Mouse (Mus musculus) neural tube, embryonic 15.5 days (tissue): ENCODE results near the gene Duox2. TPM values are rescaled to one million over a fixed set of nuclear protein-coding genes. Genes with fewer than 3 reads are reported as not detected.
"Not testable (repeated sequence)": the region's sequence is repeated elsewhere in the genome, so short reads cannot be mapped to it uniquely, and the experiment has no call there.

Experiments used
- ATAC-seq: fragments of 200-750 bp; cut with Nextera tagmentation; 2 replicates; pipeline ENCODE4 v1.8.0; 2017; ENCODE audit warnings: mild to moderate bottlenecking, moderate TSS enrichment, moderate library complexity; ENCODE audit not compliant: low FRiP score
- H3K27ac ChIP-seq: fragments of 300-500 bp; sonication (generic); replicated peaks from 2 replicates; pipeline ENCODE4 v1.5.1; 2015; ENCODE audit warnings: mild to moderate bottlenecking, inconsistent platforms
- H3K27me3 ChIP-seq: fragments of 300-500 bp; sonication (generic); replicated peaks from 2 replicates; pipeline ENCODE4 v1.6.1; 2015; ENCODE audit warnings: inconsistent platforms
- H3K36me3 ChIP-seq: fragments of 300-500 bp; sonication (generic); 2 replicates; pipeline ENCODE4 v1.6.1; 2015; ENCODE audit warnings: inconsistent platforms
- H3K4me1 ChIP-seq: fragments of 300-500 bp; sonication (generic); 2 replicates; pipeline ENCODE4 v1.6.1; 2015; ENCODE audit warnings: inconsistent platforms
- H3K4me2 ChIP-seq: fragments of 300-500 bp; sonication (generic); 2 replicates; pipeline ENCODE4 v1.6.1; 2015; ENCODE audit warnings: inconsistent platforms, mild to moderate bottlenecking, moderate library complexity
- H3K4me3 ChIP-seq: fragments of 300-500 bp; sonication (generic); replicated peaks from 2 replicates; pipeline ENCODE4 v1.5.1; 2015; ENCODE audit warnings: mild to moderate bottlenecking, inconsistent platforms
- H3K9ac ChIP-seq: fragments of 300-500 bp; sonication (generic); replicated peaks from 2 replicates; pipeline ENCODE4 v1.6.1; 2015; ENCODE audit warnings: mild to moderate bottlenecking, inconsistent platforms
- H3K9me3 ChIP-seq: fragments of 300-500 bp; sonication (generic); replicated peaks from 2 replicates; pipeline ENCODE4 v1.6.1; 2016; ENCODE audit warnings: inconsistent platforms
- WGBS: fragments of 180-500 bp; shearing (Covaris S2); methylation state at CpG from one replicate; pipeline ENCODE4 v1.1.7; 2015; ENCODE audit warnings: mixed read lengths; 5-methylcytosine and 5-hydroxymethylcytosine counted together
- polyA plus RNA-seq: library from polyadenylated mRNA; unstranded; fragments of >200 nt; fragmentation: Nextera tagmentation; extraction: Ambion mirVana; gene quantifications from 2 replicates; pipeline ENCODE4 v1.2.1, GENCODE M21; 2015

The Duox2 gene
- polyA plus RNA-seq = 0.03 and 0.12 TPM in 2 replicates

- WGBS = 4% methylated on average over 13 of the region's 13 CpGs
- H3K4me3 ChIP-seq = peak within 1 kb of the TSS; percentile 23
- no peaks in the 10 kb centered on the region for H3K9me3 ChIP-seq
- no peak within 1 kb of the TSS for H3K27ac ChIP-seq
- no peak for ATAC-seq
- peaks cover 48% of the 10 kb centered on the region for H3K4me1 ChIP-seq
- no peaks in the 10 kb centered on the region for H3K36me3 ChIP-seq
- 0 out of 2 replicates have a peak within 1 kb of the TSS, but pooled peaks have one; percentile 11 for H3K9ac ChIP-seq
- peaks cover 94% of the 10 kb centered on the region for H3K27me3 ChIP-seq
- peak within 1 kb of the TSS; percentile 56 for H3K4me2 ChIP-seq
Measured at GRCm38 (mm10) chr2:122298096-122298499, at the start of gene Duox2. TSS of gene Duox2 (minus strand) at chr2:122298449.

- Histone ChIP-seq H3K9me3 (no peaks in the 10 kb centered on the region), H3K27ac (no peak overlapping the region), H3K9ac (no peak overlapping the region), H3K4me1 (peaks cover 37% of the 10 kb centered on the region), H3K4me3 (no peak overlapping the region), H3K36me3 (no peaks in the 10 kb centered on the region), H3K4me2 (no peak overlapping the region), H3K27me3 (no peaks in the 10 kb centered on the region)
- 87% methylated on average over 3 of the region's 3 CpGs for WGBS
- no peak for ATAC-seq
Measured at GRCm38 (mm10) chr2:122347257-122347656, 49.0 kb upstream of the Duox2 start.

GRCm38 (mm10) chr2:122346164-122346563 lies 47.9 kb upstream of the Duox2 start:
- not testable (repeated sequence) for H3K4me3 ChIP-seq, H3K36me3 ChIP-seq, ATAC-seq, H3K27ac ChIP-seq, H3K4me2 ChIP-seq, H3K9me3 ChIP-seq, H3K27me3 ChIP-seq, H3K9ac ChIP-seq
- H3K4me1 ChIP-seq = peaks cover 26% of the 10 kb centered on the region
- WGBS = 92% methylated on average over 6 of the region's 6 CpGs

GRCm38 (mm10) chr2:122345106-122345893 lies 47.1 kb upstream of the Duox2 start:
- Histone ChIP-seq H3K4me1 (peaks cover 21% of the 10 kb centered on the region), H3K9me3 (no peaks in the 10 kb centered on the region), H3K4me2 (no peak overlapping the region), H3K36me3 (no peaks in the 10 kb centered on the region), H3K4me3 (no peak overlapping the region), H3K27me3 (no peaks in the 10 kb centered on the region), H3K9ac (no peak overlapping the region), H3K27ac (no peak overlapping the region)
- 87% methylated on average over 6 of the region's 6 CpGs for WGBS
- ATAC-seq = no peak

GRCm38 (mm10) chr2:122337291-122337690 lies 39.0 kb upstream of the Duox2 start:
- no peaks in the 10 kb centered on the region for H3K9me3 ChIP-seq
- H3K36me3 ChIP-seq = no peaks in the 10 kb centered on the region
- no peaks in the 10 kb centered on the region for H3K4me1 ChIP-seq
- H3K9ac ChIP-seq = no peak overlapping the region
- H3K27ac ChIP-seq = no peak overlapping the region
- H3K4me3 ChIP-seq = peak overlapping the region; percentile 8; the same call in 1 of the 2 replicates
- H3K4me2 ChIP-seq = peak overlapping the region; percentile 32
- 57% methylated on average over 21 of the region's 21 CpGs for WGBS
- H3K27me3 ChIP-seq = no peaks in the 10 kb centered on the region
- peak; percentile 50; the same call in 1 of the 2 replicates for ATAC-seq

GRCm38 (mm10) chr2:122334170-122334569 lies 35.9 kb upstream of the Duox2 start:
- no peaks in the 10 kb centered on the region for H3K27me3 ChIP-seq
- no peaks in the 10 kb centered on the region for H3K9me3 ChIP-seq
- no peak overlapping the region for H3K27ac ChIP-seq
- no peak overlapping the region for H3K9ac ChIP-seq
- 72% methylated on average over 3 of the region's 3 CpGs for WGBS
- no peak overlapping the region for H3K4me2 ChIP-seq
- no peaks in the 10 kb centered on the region for H3K36me3 ChIP-seq
- no peak overlapping the region for H3K4me3 ChIP-seq
- no peak for ATAC-seq
- H3K4me1 ChIP-seq = no peaks in the 10 kb centered on the region

- H3K4me1 ChIP-seq = no peaks in the 10 kb centered on the region
- no peaks in the 10 kb centered on the region for H3K36me3 ChIP-seq
- no peak overlapping the region for H3K4me2 ChIP-seq
- no peak overlapping the region for H3K9ac ChIP-seq
- H3K4me3 ChIP-seq = no peak overlapping the region
- no peak for ATAC-seq
- H3K27ac ChIP-seq = no peak overlapping the region
- WGBS = 91% methylated on average over 3 of the region's 3 CpGs
- no peaks in the 10 kb centered on the region for H3K27me3 ChIP-seq
- H3K9me3 ChIP-seq = no peaks in the 10 kb centered on the region
Measured at GRCm38 (mm10) chr2:122332222-122332621, 34.0 kb upstream of the Duox2 start.

- not testable (repeated sequence) for H3K9ac ChIP-seq, ATAC-seq, H3K36me3 ChIP-seq, H3K9me3 ChIP-seq, H3K27ac ChIP-seq, H3K4me3 ChIP-seq, H3K27me3 ChIP-seq, H3K4me1 ChIP-seq, H3K4me2 ChIP-seq
- WGBS = 90% methylated on average over 6 of the region's 6 CpGs
Measured at GRCm38 (mm10) chr2:122330317-122330716, 32.1 kb upstream of the Duox2 start.

GRCm38 (mm10) chr2:122327986-122328385 lies 29.7 kb upstream of the Duox2 start:
- Histone ChIP-seq H3K36me3 (no peaks in the 10 kb centered on the region), H3K27me3 (no peaks in the 10 kb centered on the region), H3K4me3 (no peak overlapping the region), H3K9me3 (no peaks in the 10 kb centered on the region), H3K4me1 (no peaks in the 10 kb centered on the region), H3K27ac (no peak overlapping the region), H3K4me2 (no peak overlapping the region), H3K9ac (no peak overlapping the region)
- ATAC-seq = no peak
- WGBS = 80% methylated on average over 3 of the region's 3 CpGs

- Histone ChIP-seq H3K9ac (no peak overlapping the region), H3K4me3 (no peak overlapping the region), H3K27ac (no peak overlapping the region), H3K9me3 (no peaks in the 10 kb centered on the region), H3K4me2 (no peak overlapping the region), H3K27me3 (no peaks in the 10 kb centered on the region), H3K36me3 (no peaks in the 10 kb centered on the region), H3K4me1 (no peaks in the 10 kb centered on the region)
- no peak for ATAC-seq
- 79% methylated on average over 2 of the region's 2 CpGs for WGBS
Measured at GRCm38 (mm10) chr2:122325361-122325760, 27.1 kb upstream of the Duox2 start.

GRCm38 (mm10) chr2:122324586-122324985 lies 26.3 kb upstream of the Duox2 start:
- no peak overlapping the region for H3K4me2 ChIP-seq
- no peaks in the 10 kb centered on the region for H3K4me1 ChIP-seq
- H3K27me3 ChIP-seq = no peaks in the 10 kb centered on the region
- ATAC-seq = no peak
- WGBS = 82% methylated on average over 3 of the region's 3 CpGs
- H3K9me3 ChIP-seq = no peaks in the 10 kb centered on the region
- no peak overlapping the region for H3K27ac ChIP-seq
- H3K4me3 ChIP-seq = no peak overlapping the region
- H3K36me3 ChIP-seq = no peaks in the 10 kb centered on the region
- H3K9ac ChIP-seq = no peak overlapping the region

- Histone ChIP-seq H3K27ac (no peak overlapping the region), H3K9ac (no peak overlapping the region), H3K4me2 (no peak overlapping the region), H3K4me3 (no peak overlapping the region), H3K9me3 (no peaks in the 10 kb centered on the region), H3K4me1 (no peaks in the 10 kb centered on the region), H3K36me3 (no peaks in the 10 kb centered on the region), H3K27me3 (no peaks in the 10 kb centered on the region)
- 70% methylated on average over 3 of the region's 3 CpGs for WGBS
- ATAC-seq = no peak
Measured at GRCm38 (mm10) chr2:122323960-122324359, 25.7 kb upstream of the Duox2 start.
